Mouse (Mus musculus): ENCODE results near the gene Ywhag. TPM values are rescaled to one million over a fixed set of nuclear protein-coding genes. Genes with fewer than 3 reads are reported as not detected.

The Ywhag gene
- polyA plus RNA-seq, 1 experiment from 2014 or later = 147 TPM

DNA sequence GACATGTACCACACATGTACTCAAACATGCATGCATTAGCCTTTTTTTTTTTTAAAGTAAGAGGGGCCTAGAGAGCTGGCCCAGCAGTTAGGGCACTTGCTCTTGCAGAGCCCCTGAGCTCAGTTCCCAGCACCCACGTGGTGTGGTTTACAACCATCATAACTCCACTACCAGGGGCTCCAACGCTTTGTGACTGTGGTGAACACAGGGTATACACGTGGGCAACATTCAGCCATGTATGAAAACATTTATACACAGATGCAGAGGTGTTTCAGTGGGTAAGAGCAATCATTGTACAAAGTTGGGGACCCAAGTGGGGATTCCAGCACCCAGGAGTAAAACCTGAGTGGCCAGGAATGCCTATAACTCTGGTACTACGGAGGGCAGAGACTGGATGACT is 24.0 kb upstream of the Ywhag start:
- 91% methylated on average over 4 of the region's 4 CpGs for WGBS
- no peak overlapping the region; the same call in 1 of the 2 replicates for H3K27ac ChIP-seq (ENCODE audit: low read depth, low read length)
- no peak overlapping the region for H3K4me2 ChIP-seq (ENCODE audit: low read depth, low read length, severe bottlenecking)

DNA sequence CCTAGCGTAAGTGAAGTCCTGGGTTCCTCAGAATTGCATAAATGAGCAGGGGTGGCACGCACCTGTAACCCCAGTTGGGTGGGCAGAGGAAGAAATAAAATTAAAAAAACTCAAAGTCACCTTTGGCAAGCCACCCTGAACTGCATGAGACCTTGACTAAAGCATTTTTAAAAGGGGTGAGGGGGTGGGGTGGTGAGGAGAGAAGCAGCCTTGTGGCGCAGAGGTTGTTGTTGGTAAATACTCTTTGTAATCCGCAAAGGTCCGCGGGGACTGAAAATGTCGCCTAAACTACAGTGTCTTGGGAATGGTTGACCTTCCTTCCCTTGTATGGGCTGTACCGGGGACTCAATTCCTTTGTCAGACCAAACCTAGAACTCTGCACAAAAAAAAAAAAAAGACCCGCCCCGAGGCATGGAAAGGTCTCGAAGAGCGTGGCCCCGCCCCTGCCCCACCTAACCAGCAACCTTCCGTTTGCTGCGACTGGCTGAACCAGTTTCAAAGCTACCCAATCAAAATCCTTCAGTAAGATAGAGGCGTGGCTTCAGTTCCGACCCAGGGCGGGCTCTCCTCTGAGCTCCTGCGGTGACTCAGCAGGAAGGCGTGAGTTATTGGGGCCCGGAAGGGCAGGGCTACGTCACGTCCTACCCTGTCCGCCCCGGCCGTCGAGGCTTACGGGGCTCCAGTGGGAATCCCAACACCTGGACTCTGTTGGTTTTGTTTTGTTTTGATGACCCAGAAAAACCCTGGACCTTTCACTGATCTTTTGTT is 23.0 kb upstream of the Ywhag start:
- 9% methylated on average over 28 of the region's 28 CpGs for WGBS
- peak overlapping the region; percentile 50 for H3K4me2 ChIP-seq (ENCODE audit: low read depth, low read length, severe bottlenecking)
- no peaks in the 10 kb centered on the region for H3K9me3 ChIP-seq (ENCODE audit: control insufficient read depth, low read length)
- DNase-seq (ENCODE audit: low spot score) = peak; percentile 94
- H3K4me1 ChIP-seq (replicated peaks; ENCODE audit: control insufficient read depth, insufficient read depth, low read length) = peaks cover 3% of the 10 kb centered on the region; the same call in 1 of the 2 replicates
- peak overlapping the region; percentile 22; the same call in 1 of the 2 replicates for H3K4me3 ChIP-seq (ENCODE audit: low read depth, low read length)
- peak overlapping the region; percentile 65; the same call in 1 of the 2 replicates for H3K27ac ChIP-seq (ENCODE audit: low read depth, low read length)
- no peaks in the 10 kb centered on the region for H3K36me3 ChIP-seq (ENCODE audit: control insufficient read depth, insufficient read depth, low read length)
- peak; percentile 84 for ATAC-seq (replicated peaks; ENCODE audit: low FRiP score)
- H3K9ac ChIP-seq (ENCODE audit: low read length) = peak overlapping the region; percentile 32
- no peaks in the 10 kb centered on the region for H3K27me3 ChIP-seq (ENCODE audit: control insufficient read depth, insufficient read depth, low read length)

More for the DNA sequence above, 24.0 kb upstream of the Ywhag start:
- Histone ChIP-seq H3K9me3 (ENCODE audit: control insufficient read depth, low read length) (no peaks in the 10 kb centered on the region), H3K27me3 (ENCODE audit: control insufficient read depth, insufficient read depth, low read length) (no peaks in the 10 kb centered on the region), H3K36me3 (ENCODE audit: control insufficient read depth, insufficient read depth, low read length) (no peaks in the 10 kb centered on the region), H3K4me3 (ENCODE audit: low read depth, low read length) (no peak overlapping the region), H3K9ac (ENCODE audit: low read length) (no peak overlapping the region), H3K4me1 (replicated peaks; ENCODE audit: control insufficient read depth, insufficient read depth, low read length) (peaks cover 7% of the 10 kb centered on the region; the same call in 1 of the 2 replicates)
- DNase-seq (ENCODE audit: low spot score) = no peak
- ATAC-seq (replicated peaks; ENCODE audit: low FRiP score) = no peak

- Histone ChIP-seq H3K4me1 (replicated peaks; ENCODE audit: control insufficient read depth, insufficient read depth, low read length) (peaks cover 3% of the 10 kb centered on the region; the same call in 1 of the 2 replicates), H3K27me3 (ENCODE audit: control insufficient read depth, insufficient read depth, low read length) (no peaks in the 10 kb centered on the region), H3K4me3 (ENCODE audit: low read depth, low read length) (no peak overlapping the region), H3K27ac (ENCODE audit: low read depth, low read length) (peak overlapping the region; percentile 65; the same call in 1 of the 2 replicates), H3K4me2 (ENCODE audit: low read depth, low read length, severe bottlenecking) (peak overlapping the region; percentile 50; the same call in 1 of the 2 replicates), H3K9me3 (ENCODE audit: control insufficient read depth, low read length) (no peaks in the 10 kb centered on the region), H3K36me3 (ENCODE audit: control insufficient read depth, insufficient read depth, low read length) (no peaks in the 10 kb centered on the region), H3K9ac (ENCODE audit: low read length) (peak overlapping the region; percentile 32; the same call in 1 of the 2 replicates)
- ATAC-seq (replicated peaks; ENCODE audit: low FRiP score) = no peak
- 83% methylated on average over 9 of the region's 9 CpGs for WGBS
- DNase-seq (ENCODE audit: low spot score) = no peak
Measured at GRCm38 (mm10) chr5:135956300-135957206, 22.1 kb upstream of the Ywhag start.

GRCm38 (mm10) chr5:135952830-135953229 is 18.4 kb upstream of the Ywhag start:
- no peaks in the 10 kb centered on the region for H3K36me3 ChIP-seq (ENCODE audit: control insufficient read depth, insufficient read depth, low read length)
- peaks cover 3% of the 10 kb centered on the region; the same call in 1 of the 2 replicates for H3K4me1 ChIP-seq (replicated peaks; ENCODE audit: control insufficient read depth, insufficient read depth, low read length)
- no peak overlapping the region for H3K4me2 ChIP-seq (ENCODE audit: low read depth, low read length, severe bottlenecking)
- DNase-seq (ENCODE audit: low spot score) (no peak), ATAC-seq (replicated peaks; ENCODE audit: low FRiP score) (no peak)
- H3K4me3 ChIP-seq (ENCODE audit: low read depth, low read length) = no peak overlapping the region
- no peaks in the 10 kb centered on the region for H3K27me3 ChIP-seq (ENCODE audit: control insufficient read depth, insufficient read depth, low read length)
- no peak overlapping the region for H3K9ac ChIP-seq (ENCODE audit: low read length)
- H3K27ac ChIP-seq (ENCODE audit: low read depth, low read length) = no peak overlapping the region
- WGBS = 93% methylated on average over 2 of the region's 2 CpGs
- no peaks in the 10 kb centered on the region for H3K9me3 ChIP-seq (ENCODE audit: control insufficient read depth, low read length)

DNA sequence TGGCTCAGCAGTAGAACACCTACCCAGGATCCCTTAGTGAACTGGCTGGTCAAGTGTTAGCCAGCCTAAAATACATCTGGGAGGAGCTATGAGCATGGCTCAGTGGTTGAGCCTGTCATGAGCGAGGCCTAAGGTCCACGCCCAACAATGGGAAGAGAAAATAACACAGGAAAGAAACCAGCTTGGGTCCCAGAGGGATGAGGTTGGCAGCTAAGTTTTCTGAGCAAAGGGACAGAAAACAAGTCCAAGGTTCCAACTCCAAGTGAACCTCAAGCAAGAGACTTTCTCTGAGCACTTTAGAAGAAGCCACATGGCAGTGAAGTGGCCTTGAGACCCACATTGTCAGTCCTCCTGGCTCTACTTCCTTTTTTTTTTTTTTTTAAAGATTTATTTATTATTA is 17.2 kb upstream of the Ywhag start:
- ATAC-seq (replicated peaks; ENCODE audit: low FRiP score) (no peak), DNase-seq (ENCODE audit: low spot score) (no peak)
- Histone ChIP-seq H3K4me3 (ENCODE audit: low read depth, low read length) (no peak overlapping the region), H3K9ac (ENCODE audit: low read length) (no peak overlapping the region), H3K9me3 (ENCODE audit: control insufficient read depth, low read length) (no peaks in the 10 kb centered on the region), H3K27ac (ENCODE audit: low read depth, low read length) (no peak overlapping the region), H3K36me3 (ENCODE audit: control insufficient read depth, insufficient read depth, low read length) (no peaks in the 10 kb centered on the region), H3K4me1 (replicated peaks; ENCODE audit: control insufficient read depth, insufficient read depth, low read length) (no peaks in the 10 kb centered on the region; the same call in 1 of the 2 replicates), H3K27me3 (ENCODE audit: control insufficient read depth, insufficient read depth, low read length) (no peaks in the 10 kb centered on the region), H3K4me2 (ENCODE audit: low read depth, low read length, severe bottlenecking) (no peak overlapping the region)
- WGBS = 94% methylated on average over 2 of the region's 2 CpGs

GRCm38 (mm10) chr5:135950710-135951412 is 16.4 kb upstream of the Ywhag start:
- Histone ChIP-seq H3K9ac (ENCODE audit: low read length) (no peak overlapping the region), H3K4me3 (ENCODE audit: low read depth, low read length) (no peak overlapping the region), H3K4me2 (ENCODE audit: low read depth, low read length, severe bottlenecking) (no peak overlapping the region), H3K36me3 (ENCODE audit: control insufficient read depth, insufficient read depth, low read length) (no peaks in the 10 kb centered on the region), H3K27ac (ENCODE audit: low read depth, low read length) (peak overlapping the region; percentile 37; the same call in 1 of the 2 replicates), H3K27me3 (ENCODE audit: control insufficient read depth, insufficient read depth, low read length) (no peaks in the 10 kb centered on the region), H3K9me3 (ENCODE audit: control insufficient read depth, low read length) (no peaks in the 10 kb centered on the region), H3K4me1 (replicated peaks; ENCODE audit: control insufficient read depth, insufficient read depth, low read length) (no peaks in the 10 kb centered on the region; the same call in 1 of the 2 replicates)
- ATAC-seq (replicated peaks; ENCODE audit: low FRiP score) (no peak), DNase-seq (ENCODE audit: low spot score) (no peak)
- WGBS = 85% methylated on average over 11 of the region's 11 CpGs

- no peak overlapping the region for H3K27ac ChIP-seq (ENCODE audit: low read depth, low read length)
- H3K4me3 ChIP-seq (ENCODE audit: low read depth, low read length) = no peak overlapping the region
- no peak overlapping the region for H3K9ac ChIP-seq (ENCODE audit: low read length)
- H3K4me2 ChIP-seq (ENCODE audit: low read depth, low read length, severe bottlenecking) = no peak overlapping the region
- H3K36me3 ChIP-seq (ENCODE audit: control insufficient read depth, insufficient read depth, low read length) = no peaks in the 10 kb centered on the region
- DNase-seq (ENCODE audit: low spot score) (no peak), ATAC-seq (replicated peaks; ENCODE audit: low FRiP score) (no peak)
- 72% methylated on average over 5 of the region's 5 CpGs for WGBS
- H3K4me1 ChIP-seq (replicated peaks; ENCODE audit: control insufficient read depth, insufficient read depth, low read length) = no peaks in the 10 kb centered on the region; the same call in 1 of the 2 replicates
- no peaks in the 10 kb centered on the region for H3K9me3 ChIP-seq (ENCODE audit: control insufficient read depth, low read length)
- H3K27me3 ChIP-seq (ENCODE audit: control insufficient read depth, insufficient read depth, low read length) = no peaks in the 10 kb centered on the region
Measured at GRCm38 (mm10) chr5:135946621-135947020, 12.2 kb upstream of the Ywhag start.

DNA sequence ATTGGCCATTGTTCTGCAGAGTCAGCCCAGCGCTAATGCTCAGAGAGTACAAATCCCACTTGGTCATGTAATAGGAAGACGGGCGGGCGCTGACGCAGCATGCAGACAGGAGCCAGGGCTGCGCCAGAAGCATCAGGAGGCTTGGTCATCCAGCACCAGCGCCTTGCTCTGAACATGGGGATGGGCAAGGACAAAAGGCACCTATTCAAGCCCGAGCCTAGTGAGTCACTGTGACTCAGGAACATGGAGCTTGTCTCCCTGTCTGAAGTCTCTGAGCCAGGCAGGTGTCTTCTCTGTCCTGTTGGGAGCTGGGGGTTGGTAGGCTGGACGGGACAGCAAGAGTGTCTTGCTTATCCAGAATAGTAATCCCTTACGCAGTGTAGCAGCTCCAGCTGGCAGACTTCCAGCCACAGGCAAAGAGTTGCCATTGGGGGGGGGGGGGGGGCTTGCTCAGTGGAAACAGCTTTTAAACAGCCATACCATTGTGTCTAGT is 11.5 kb upstream of the Ywhag start:
- DNase-seq (ENCODE audit: low spot score) (no peak), ATAC-seq (replicated peaks; ENCODE audit: low FRiP score) (no peak)
- 62% methylated on average over 10 of the region's 10 CpGs for WGBS
- Histone ChIP-seq H3K4me1 (replicated peaks; ENCODE audit: control insufficient read depth, insufficient read depth, low read length) (no peaks in the 10 kb centered on the region), H3K27me3 (ENCODE audit: control insufficient read depth, insufficient read depth, low read length) (no peaks in the 10 kb centered on the region), H3K4me3 (ENCODE audit: low read depth, low read length) (no peak overlapping the region), H3K9me3 (ENCODE audit: control insufficient read depth, low read length) (no peaks in the 10 kb centered on the region), H3K36me3 (ENCODE audit: control insufficient read depth, insufficient read depth, low read length) (no peaks in the 10 kb centered on the region), H3K9ac (ENCODE audit: low read length) (no peak overlapping the region), H3K4me2 (ENCODE audit: low read depth, low read length, severe bottlenecking) (no peak overlapping the region), H3K27ac (ENCODE audit: low read depth, low read length) (no peak overlapping the region)
